Mouse (Mus musculus) lung, adult 2 months (tissue): ENCODE results near the gene 1700057G04Rik. TPM values are rescaled to one million over a fixed set of nuclear protein-coding genes. Genes with fewer than 3 reads are reported as not detected.

Experiments
- DNase-seq: peaks from one replicate; pipeline ENCODE4 v3.0.0; 2022
- H3K4me1 ChIP-seq: fragments of 200-500 bp; 2 replicates; pipeline ENCODE4 v1.6.1; 2011; ENCODE audit warnings: low read length; ENCODE audit not compliant: control insufficient read depth, insufficient read depth
- H3K4me3 ChIP-seq: fragments of 200-500 bp; replicated peaks from 2 replicates; pipeline ENCODE3; 2011; ENCODE audit warnings: low read depth, mild to moderate bottlenecking, control low read depth, low read length; ENCODE audit errors: extremely low read depth
- CTCF ChIP-seq: fragments of 200-500 bp; IDR thresholded peaks from 2 replicates; pipeline ENCODE4 v1.5.1; 2011; ENCODE audit warnings: mild to moderate bottlenecking, low read length, control low read depth; ENCODE audit not compliant: insufficient read depth
- POLR2A ChIP-seq: fragments of 200-500 bp; IDR thresholded peaks from 2 replicates; pipeline ENCODE4 v1.6.1; 2011; ENCODE audit warnings: low read depth, mild to moderate bottlenecking, control low read depth, low read length, borderline replicate concordance; ENCODE audit errors: extremely low read depth
- WGBS: fragments of 180-500 bp; shearing (Covaris S2); methylation state at CpG from one replicate; pipeline ENCODE4 v1.1.7; 2018; 5-methylcytosine and 5-hydroxymethylcytosine counted together
- polyA plus RNA-seq: library from polyadenylated mRNA; depleted of rRNA; stranded (reverse); fragments of >200 nt; gene quantifications from 2 replicates; pipeline ENCODE4 v1.2.3, GENCODE M21; 2012

The 1700057G04Rik gene
- polyA plus RNA-seq, 1 experiment, result not detected

DNA sequence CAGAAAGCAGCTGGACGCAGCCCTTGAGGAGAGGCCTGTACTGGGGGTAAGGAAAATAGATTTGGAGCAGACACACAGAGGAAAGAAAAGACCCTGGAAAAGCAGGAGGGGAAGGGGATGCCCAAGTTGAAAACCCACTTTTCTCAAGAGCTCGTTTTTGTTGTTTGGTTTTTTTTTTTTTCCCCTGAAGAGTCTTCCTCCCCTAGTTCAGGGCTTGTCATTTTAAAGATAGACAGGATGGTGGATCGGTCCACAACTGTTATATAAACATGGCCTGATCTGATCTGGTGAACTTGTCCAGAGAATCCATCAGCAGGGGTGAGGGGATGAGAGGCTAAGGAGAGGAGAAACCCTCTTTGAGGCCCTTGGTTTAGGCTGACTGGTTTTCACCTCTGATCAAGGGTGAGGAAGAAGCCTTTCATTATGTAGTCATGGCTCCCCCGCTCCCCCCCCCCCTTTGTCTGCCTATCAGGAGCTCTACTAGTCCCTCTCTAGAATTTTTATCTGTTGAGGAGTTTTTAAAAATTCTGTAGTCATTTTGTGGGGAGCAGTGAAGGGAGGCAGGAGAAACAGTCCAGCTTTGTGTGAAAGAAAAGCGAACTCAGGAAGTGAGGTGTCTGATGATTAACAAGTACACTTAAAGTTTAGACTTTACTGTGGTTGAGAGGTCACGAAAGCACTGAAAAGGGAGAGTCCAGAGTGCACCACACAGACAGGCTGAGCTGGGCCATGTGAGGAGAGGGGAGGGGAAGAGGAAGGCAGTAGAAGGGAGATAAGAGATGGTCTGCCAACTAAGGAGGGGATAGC, 35.0 kb upstream of the 1700057G04Rik start:
- TF ChIP-seq CTCF, result no peak
- TF ChIP-seq POLR2A, result no peak
- Histone ChIP-seq H3K4me3 (no peak overlapping the region), H3K4me1 (peaks cover 15% of the 10 kb centered on the region)
- DNase-seq, result no peak
- WGBS, result 48% methylated on average over 6 of the region's 6 CpGs

GRCm38 (mm10) chr9:92275486-92276207, 33.5 kb upstream of the 1700057G04Rik start, which contains the start of gene Plscr2:
Plscr2 (plus strand) TSS chr9:92275602.
- DNase-seq, result no peak
- Histone ChIP-seq H3K4me1 (peaks cover 13% of the 10 kb centered on the region), H3K4me3 (peak within 1 kb of the TSS; percentile 68)
- no peak for TF ChIP-seq CTCF
- TF ChIP-seq POLR2A, result no peak
- 35% methylated on average over 9 of the region's 9 CpGs for WGBS

DNA sequence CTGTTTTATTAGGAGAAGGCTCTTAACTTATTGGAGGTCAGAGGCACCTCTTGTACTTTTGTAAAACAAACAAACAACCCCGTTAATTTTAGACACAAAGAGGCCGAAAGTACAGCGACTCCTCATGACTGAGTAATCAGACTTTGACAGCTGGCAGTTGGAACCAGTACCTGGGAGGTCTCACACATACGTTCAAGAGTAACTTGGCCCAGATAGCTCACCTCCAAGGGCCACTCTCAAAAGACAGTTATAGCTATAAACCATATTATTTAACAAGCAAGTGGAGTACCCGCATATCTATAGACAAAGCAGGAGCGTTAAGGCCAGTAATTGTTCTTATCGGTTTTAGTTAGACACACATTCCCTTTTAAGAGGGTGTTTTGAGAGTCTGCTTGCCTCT, 32.8 kb upstream of the 1700057G04Rik start:
- Histone ChIP-seq H3K4me3 (peak overlapping the region; percentile 43), H3K4me1 (peaks cover 8% of the 10 kb centered on the region)
- 41% methylated on average over 7 of the region's 7 CpGs for WGBS
- no peak for DNase-seq
- no peak for TF ChIP-seq POLR2A
- TF ChIP-seq CTCF, result no peak

DNA sequence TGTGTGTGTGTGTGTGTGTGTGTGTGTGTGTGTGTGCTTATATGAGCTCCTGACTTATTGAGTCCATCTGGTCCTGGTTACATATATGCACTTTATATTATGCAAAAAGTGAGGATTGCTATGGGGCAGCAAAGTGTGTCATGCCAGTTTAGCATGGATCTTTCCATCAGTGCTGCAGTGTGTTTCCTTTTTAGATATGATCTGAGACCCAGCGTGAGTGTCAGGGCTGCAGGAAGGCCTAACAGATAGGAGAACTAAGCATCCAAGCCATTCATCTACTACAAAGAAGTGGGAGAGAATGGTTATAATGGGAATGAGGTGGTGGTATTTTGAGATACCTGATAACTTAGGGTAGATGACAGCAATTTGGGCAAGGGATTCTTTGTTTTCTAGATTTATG, 29.1 kb upstream of the 1700057G04Rik start:
- Histone ChIP-seq H3K4me1 (peaks cover 2% of the 10 kb centered on the region), H3K4me3 (no peak overlapping the region)
- DNase-seq, result no peak
- TF ChIP-seq POLR2A, result no peak
- no peak for TF ChIP-seq CTCF
- WGBS, result 50% methylated on average over 1 of the region's 1 CpGs

DNA sequence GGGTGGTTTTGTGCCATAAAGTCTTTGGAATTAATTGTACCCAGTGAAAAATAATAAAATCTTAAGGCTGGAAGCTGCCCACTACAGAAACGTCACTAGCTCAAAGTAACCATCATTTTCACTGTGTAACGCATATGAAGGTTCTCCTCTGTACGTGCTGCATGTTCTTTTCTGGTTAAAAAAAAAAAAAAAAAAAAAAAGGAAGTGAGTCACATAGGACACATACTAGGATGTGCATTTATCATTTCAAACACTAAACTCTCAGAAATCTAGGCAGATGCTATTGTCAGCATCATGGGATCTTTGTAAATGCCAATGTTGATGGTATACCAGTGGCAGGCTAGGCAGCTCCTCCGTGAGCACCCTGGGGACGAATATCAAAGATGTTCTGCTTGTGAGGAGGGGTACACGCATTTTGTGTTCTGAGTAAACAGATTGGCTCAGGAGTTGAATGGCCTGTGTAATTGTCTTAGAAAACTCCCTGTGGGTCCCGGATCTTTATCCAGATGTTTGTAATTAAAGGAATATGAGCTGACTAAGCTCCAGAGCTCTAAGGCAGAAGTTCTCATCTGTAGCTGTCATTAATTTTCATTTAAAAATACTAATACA, 26.5 kb upstream of the 1700057G04Rik start:
- DNase-seq, result no peak
- TF ChIP-seq POLR2A, result no peak
- no peak for TF ChIP-seq CTCF

GRCm38 (mm10) chr9:92289675-92290074, 19.5 kb upstream of the 1700057G04Rik start:
- Histone ChIP-seq H3K4me1 (no peaks in the 10 kb centered on the region; the same call in 1 of the 2 replicates), H3K4me3 (no peak overlapping the region)
- WGBS, result 34% methylated on average over 3 of the region's 3 CpGs
- no peak for DNase-seq
- TF ChIP-seq CTCF (no peak), POLR2A (no peak)

More for the DNA sequence above, 26.5 kb upstream of the 1700057G04Rik start:
- H3K4me1 ChIP-seq, result no peaks in the 10 kb centered on the region; the same call in 1 of the 2 replicates
- no peak overlapping the region for H3K4me3 ChIP-seq
- WGBS, result 62% methylated on average over 7 of the region's 7 CpGs

GRCm38 (mm10) chr9:92292169-92292568, 17.0 kb upstream of the 1700057G04Rik start:
- Histone ChIP-seq H3K4me3 (no peak overlapping the region), H3K4me1 (no peaks in the 10 kb centered on the region; the same call in 1 of the 2 replicates)
- 75% methylated on average over 2 of the region's 2 CpGs for WGBS
- no peak for DNase-seq
- no peak for TF ChIP-seq CTCF
- TF ChIP-seq POLR2A, result no peak

DNA sequence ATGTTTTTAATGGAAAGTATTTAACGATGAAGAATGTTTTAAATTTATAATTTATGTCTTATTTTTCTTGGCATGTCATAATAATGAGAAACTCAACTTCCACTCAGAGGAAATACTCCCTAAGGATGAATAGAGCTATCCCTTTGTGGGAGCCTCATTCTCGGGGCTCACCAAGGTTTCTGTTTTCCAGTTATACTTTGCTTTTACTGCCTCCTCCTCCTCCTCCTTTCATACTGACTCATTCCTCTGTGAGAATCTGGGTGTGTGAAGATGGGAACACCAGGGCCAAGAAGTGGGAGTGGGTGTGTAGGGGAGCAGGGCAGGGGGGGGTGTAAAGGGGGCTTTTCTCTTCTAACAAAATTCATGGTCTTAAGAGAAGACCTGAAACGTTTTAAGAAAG, 16.3 kb upstream of the 1700057G04Rik start:
- Histone ChIP-seq H3K4me3 (no peak overlapping the region), H3K4me1 (no peaks in the 10 kb centered on the region; the same call in 1 of the 2 replicates)
- DNase-seq, result no peak
- WGBS, result 57% methylated on average over 3 of the region's 3 CpGs
- TF ChIP-seq CTCF (no peak), POLR2A (no peak)
